Mouse (Mus musculus) B cell, adult 62 days (primary cell): ENCODE measurements around the gene Tmem51. TPM values are rescaled to one million over a fixed set of nuclear protein-coding genes. Genes with fewer than 3 reads are reported as not detected.

Source experiments
- total RNA-seq: library from RNA; stranded (reverse); gene quantifications from 4 replicates; pipeline ENCODE4 v1.2.4, GENCODE M21; 2023

The Tmem51 gene
- 0.52 to 1.2 TPM (median 1.1 TPM) in 4 replicates for total RNA-seq

GRCm38 (mm10) chr4:142084131-142084899, at the start of gene Tmem51:
Tmem51 (minus strand) TSS chr4:142084304.

DNA sequence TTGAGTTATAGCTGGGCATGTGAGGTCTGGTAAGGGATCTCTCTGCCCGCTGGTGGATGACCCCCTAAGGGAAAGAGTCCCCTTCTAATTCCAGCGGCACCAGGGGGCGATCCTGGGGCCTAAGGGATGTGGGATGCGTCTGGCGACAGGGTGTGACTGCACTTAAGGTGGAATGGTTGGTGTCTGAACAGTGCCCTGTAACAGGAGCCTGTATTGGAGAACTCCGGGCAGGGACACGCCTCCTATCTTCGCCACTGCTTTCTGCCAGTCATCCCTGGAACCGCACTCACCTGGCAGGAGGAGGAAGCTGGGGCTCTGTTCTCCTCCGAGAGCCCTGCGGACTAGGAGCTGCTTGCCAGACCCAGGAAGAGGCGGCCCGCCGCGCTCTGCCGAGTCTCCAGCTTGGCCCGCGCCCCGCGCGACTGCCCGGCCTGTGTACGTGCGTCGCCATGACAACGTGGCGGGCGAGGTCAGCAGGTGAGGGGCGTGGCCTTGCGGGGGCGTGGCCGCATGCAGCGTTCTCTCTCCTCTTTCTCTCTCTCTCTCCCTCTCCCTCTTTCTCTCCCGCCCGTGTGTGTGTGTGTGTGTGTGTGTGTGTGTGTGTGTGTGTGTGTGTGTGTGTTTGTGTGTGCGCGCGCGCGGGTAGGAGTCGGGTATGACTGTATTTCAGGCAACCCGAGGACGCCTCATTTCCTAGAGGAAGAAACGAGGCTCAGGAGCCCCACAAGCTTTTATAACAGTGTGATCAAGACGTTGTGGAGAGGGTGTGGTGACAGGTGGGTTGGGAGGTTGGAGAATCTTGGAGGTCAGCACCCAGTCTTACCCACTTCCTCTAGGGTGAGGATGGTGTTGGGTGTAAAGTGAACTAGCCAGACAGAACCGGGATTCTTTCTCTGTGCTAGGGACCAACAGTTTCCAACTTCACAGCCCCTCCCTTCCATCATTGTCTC, 69.2 kb downstream of the Tmem51 start, which contains the start of gene Fhad1:
Gene Fhad1 (minus strand): TSS at position 424 of the 950 bp plus-strand sequence.

Other genes with a start within 250 kb of the Tmem51 start
- gene Ctrc, start 237.9 kb downstream of the Tmem51 start, total RNA-seq = not detected in 4 replicates
- gene Efhd2, start 209.4 kb downstream of the Tmem51 start, total RNA-seq = 29.9 to 37.0 TPM (median 31.6 TPM) in 4 replicates
- gene Fhad1, start 69.2 kb downstream of the Tmem51 start, total RNA-seq = not detected in 4 replicates
- not detected in 4 replicates for gene Kazn, start 155.1 kb upstream of the Tmem51 start, total RNA-seq